Mouse (Mus musculus): ENCODE data around the gene Slc38a2.

Gene Slc38a2

GRCm38 (mm10) chr15:96718466-96718865 lies 18.9 kb upstream of the Slc38a2 start:
- no peak for DNase-seq (ENCODE audit: low spot score)

GRCm38 (mm10) chr15:96717181-96717580 lies 17.7 kb upstream of the Slc38a2 start:
- no peak for DNase-seq (ENCODE audit: low spot score)

GRCm38 (mm10) chr15:96716371-96716770 lies 16.8 kb upstream of the Slc38a2 start:
- DNase-seq (ENCODE audit: low spot score), result no peak

GRCm38 (mm10) chr15:96715692-96716080 lies 16.2 kb upstream of the Slc38a2 start:
- no peak for DNase-seq (ENCODE audit: low spot score)

GRCm38 (mm10) chr15:96715079-96715691 lies 15.7 kb upstream of the Slc38a2 start:
- no peak for DNase-seq (ENCODE audit: low spot score)

GRCm38 (mm10) chr15:96714676-96715016 lies 15.1 kb upstream of the Slc38a2 start:
- DNase-seq (ENCODE audit: low spot score), result no peak

- DNase-seq (ENCODE audit: low spot score), result no peak
These were observed 14.5 kb upstream of the Slc38a2 start for GRCm38 (mm10) chr15:96713758-96714675.

GRCm38 (mm10) chr15:96712338-96712737 lies 12.8 kb upstream of the Slc38a2 start:
- no peak for DNase-seq (ENCODE audit: low spot score)

- DNase-seq (ENCODE audit: low spot score), result no peak
These were observed 12.1 kb upstream of the Slc38a2 start for GRCm38 (mm10) chr15:96711664-96712063.

- DNase-seq (ENCODE audit: low spot score), result no peak
These were observed 11.0 kb upstream of the Slc38a2 start for GRCm38 (mm10) chr15:96710352-96711114.

- peak; percentile 97 for DNase-seq (ENCODE audit: low spot score)
These were observed 10.2 kb upstream of the Slc38a2 start for GRCm38 (mm10) chr15:96709491-96710351.

- DNase-seq (ENCODE audit: low spot score), result no peak
These were observed 9.5 kb upstream of the Slc38a2 start for GRCm38 (mm10) chr15:96708976-96709490.

GRCm38 (mm10) chr15:96708428-96708827 lies 8.9 kb upstream of the Slc38a2 start:
- DNase-seq (ENCODE audit: low spot score), result no peak

GRCm38 (mm10) chr15:96707936-96708335 lies 8.4 kb upstream of the Slc38a2 start:
- DNase-seq (ENCODE audit: low spot score), result no peak

GRCm38 (mm10) chr15:96702466-96703031 lies 3.0 kb upstream of the Slc38a2 start:
- no peak for DNase-seq (ENCODE audit: low spot score)

- DNase-seq (ENCODE audit: low spot score), result no peak
These were observed 1.2 kb upstream of the Slc38a2 start for GRCm38 (mm10) chr15:96700766-96701165.

GRCm38 (mm10) chr15:96698658-96699448 lies 677 bp downstream of the Slc38a2 start:
- peak; percentile 79 for DNase-seq (ENCODE audit: low spot score)

GRCm38 (mm10) chr15:96697901-96698657 lies 1.5 kb downstream of the Slc38a2 start:
- DNase-seq (ENCODE audit: low spot score), result no peak

GRCm38 (mm10) chr15:96696486-96697284 lies 2.8 kb downstream of the Slc38a2 start:
- DNase-seq (ENCODE audit: low spot score), result no peak
